Mouse (Mus musculus): ENCODE measurements around the gene Gprin1. TPM values are rescaled to one million over a fixed set of nuclear protein-coding genes. Genes with fewer than 3 reads are reported as not detected.

Gprin1 gene
- polyA plus RNA-seq, 1 experiment from 2014 or later, result 0.27 TPM

DNA sequence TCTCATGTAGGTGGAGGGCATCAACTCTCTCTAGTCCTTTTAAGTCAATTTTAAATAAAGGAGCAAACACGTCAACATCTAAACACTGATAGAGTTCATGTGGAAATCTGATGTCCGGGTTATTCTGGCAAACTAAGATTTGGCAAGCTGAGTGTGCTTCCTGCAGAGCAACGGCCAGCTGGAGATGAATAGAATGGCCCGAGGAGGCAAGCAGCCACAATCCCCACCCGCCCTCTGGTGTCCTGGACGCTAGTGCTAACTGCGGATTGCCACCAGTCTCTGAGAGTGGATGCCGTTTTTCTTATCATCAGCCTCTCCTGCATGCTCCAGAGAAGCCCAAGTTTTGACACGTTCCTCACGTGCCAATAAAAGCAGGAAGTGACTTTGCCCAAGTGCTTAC lies 2.8 kb downstream of the Gprin1 start:
- Histone ChIP-seq H3K9ac (no peak overlapping the region), H3K4me2 (no peak overlapping the region), H3K4me3 (replicated peaks) (no peak overlapping the region), H3K27me3 (peaks cover 54% of the 10 kb centered on the region), H3K27ac (no peak overlapping the region), H3K4me1 (peaks cover 14% of the 10 kb centered on the region), H3K9me3 (replicated peaks) (no peaks in the 10 kb centered on the region), H3K36me3 (no peaks in the 10 kb centered on the region)
- WGBS, result 50% methylated on average over 10 of the region's 10 CpGs
- ATAC-seq (replicated peaks; ENCODE audit: low FRiP score), result no peak

GRCm38 (mm10) chr13:54746110-54746509 lies 3.6 kb downstream of the Gprin1 start:
- 38% methylated on average over 6 of the region's 6 CpGs for WGBS
- ATAC-seq (replicated peaks; ENCODE audit: low FRiP score), result no peak
- H3K27me3 ChIP-seq, result peaks cover 54% of the 10 kb centered on the region

DNA sequence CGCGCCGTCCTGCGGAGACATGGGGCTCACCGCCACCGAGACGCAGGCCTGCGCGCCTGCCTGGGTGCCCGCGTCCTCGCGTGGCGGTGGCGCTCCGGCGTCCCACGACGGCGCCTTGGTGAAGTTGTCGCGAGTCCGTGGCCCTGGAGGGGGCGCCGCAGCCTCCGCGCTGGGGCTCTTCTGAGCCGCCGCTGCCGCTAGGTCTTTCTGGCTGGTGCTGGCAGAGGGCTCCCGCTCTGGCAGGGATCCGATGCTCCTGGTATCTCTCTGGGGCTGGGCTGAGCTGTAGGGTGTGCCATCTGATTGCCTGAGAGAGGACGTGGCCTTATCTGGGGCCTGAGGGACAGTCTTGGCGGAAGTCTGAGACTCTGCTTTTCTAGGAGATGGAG lies 11.5 kb downstream of the Gprin1 start:
- 0 out of 2 replicates have a peak overlapping the region, but pooled peaks have one; percentile 35 for H3K9ac ChIP-seq
- 4% methylated on average over 34 of the region's 34 CpGs for WGBS
- no peaks in the 10 kb centered on the region for H3K9me3 ChIP-seq (replicated peaks)
- peaks cover 13% of the 10 kb centered on the region for H3K4me1 ChIP-seq
- H3K36me3 ChIP-seq, result no peaks in the 10 kb centered on the region
- H3K4me3 ChIP-seq (replicated peaks), result peak overlapping the region; percentile 47
- ATAC-seq (replicated peaks; ENCODE audit: low FRiP score), result peak; percentile 12; the same call in 1 of the 2 replicates
- H3K27me3 ChIP-seq, result peaks cover 59% of the 10 kb centered on the region
- H3K27ac ChIP-seq, result no peak overlapping the region
- H3K4me2 ChIP-seq, result peak overlapping the region; percentile 74

More at GRCm38 (mm10) chr13:54746110-54746509, 3.6 kb downstream of the Gprin1 start:
- no peak overlapping the region for H3K4me2 ChIP-seq
- H3K36me3 ChIP-seq, result no peaks in the 10 kb centered on the region
- H3K9ac ChIP-seq, result no peak overlapping the region
- no peaks in the 10 kb centered on the region for H3K9me3 ChIP-seq (replicated peaks)
- H3K4me1 ChIP-seq, result peaks cover 14% of the 10 kb centered on the region
- no peak overlapping the region for H3K4me3 ChIP-seq (replicated peaks)
- H3K27ac ChIP-seq, result no peak overlapping the region

GRCm38 (mm10) chr13:54737488-54738212 lies 12.0 kb downstream of the Gprin1 start:
- peak overlapping the region; percentile 35; the same call in 1 of the 2 replicates for H3K9ac ChIP-seq

GRCm38 (mm10) chr13:54736931-54737330 lies 12.7 kb downstream of the Gprin1 start:
- H3K4me1 ChIP-seq, result peaks cover 13% of the 10 kb centered on the region
- no peaks in the 10 kb centered on the region for H3K9me3 ChIP-seq (replicated peaks)
- peak overlapping the region; percentile 74 for H3K4me2 ChIP-seq
- no peak overlapping the region for H3K9ac ChIP-seq
- WGBS, result 25% methylated on average over 3 of the region's 3 CpGs
- H3K27ac ChIP-seq, result no peak overlapping the region
- no peak for ATAC-seq (replicated peaks; ENCODE audit: low FRiP score)
- peaks cover 55% of the 10 kb centered on the region for H3K27me3 ChIP-seq
- H3K36me3 ChIP-seq, result no peaks in the 10 kb centered on the region
- H3K4me3 ChIP-seq (replicated peaks), result peak overlapping the region; percentile 47

More at GRCm38 (mm10) chr13:54737488-54738212, 12.0 kb downstream of the Gprin1 start:
- WGBS, result under 1% methylated on average over 87 of the region's 87 CpGs
- Histone ChIP-seq H3K4me3 (replicated peaks) (peak overlapping the region; percentile 47), H3K4me1 (peaks cover 13% of the 10 kb centered on the region), H3K9me3 (replicated peaks) (no peaks in the 10 kb centered on the region), H3K4me2 (peak overlapping the region; percentile 74), H3K36me3 (no peaks in the 10 kb centered on the region), H3K27me3 (peaks cover 59% of the 10 kb centered on the region), H3K27ac (no peak overlapping the region)
- ATAC-seq (replicated peaks; ENCODE audit: low FRiP score), result peak; percentile 77

DNA sequence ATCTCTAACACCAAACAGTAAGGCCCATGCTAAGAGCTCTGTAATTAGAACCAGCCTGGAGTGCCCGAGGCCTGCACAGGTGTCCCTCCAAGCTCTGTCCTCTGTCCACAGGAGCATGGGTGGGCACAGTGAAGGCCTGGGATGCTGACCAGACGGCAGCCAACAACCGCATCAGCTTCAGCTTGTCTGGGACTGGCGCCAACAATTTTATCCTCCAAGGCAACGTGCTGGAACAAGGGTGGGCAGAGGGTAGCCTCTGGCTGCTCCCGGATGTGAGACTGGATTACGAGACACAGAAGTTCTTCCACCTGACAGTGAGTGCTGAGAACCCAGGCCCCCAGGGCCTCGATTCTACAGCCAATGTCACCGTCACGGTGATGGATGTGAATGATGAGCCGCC lies 23.5 kb downstream of the Gprin1 start:
- Histone ChIP-seq H3K4me3 (replicated peaks) (no peak overlapping the region), H3K4me1 (no peaks in the 10 kb centered on the region), H3K9ac (no peak overlapping the region), H3K27me3 (no peaks in the 10 kb centered on the region), H3K9me3 (replicated peaks) (no peaks in the 10 kb centered on the region), H3K27ac (no peak overlapping the region), H3K4me2 (no peak overlapping the region), H3K36me3 (no peaks in the 10 kb centered on the region)
- no peak for ATAC-seq (replicated peaks; ENCODE audit: low FRiP score)
- WGBS, result 65% methylated on average over 11 of the region's 11 CpGs

GRCm38 (mm10) chr13:54723143-54723542 lies 26.5 kb downstream of the Gprin1 start:
- no peaks in the 10 kb centered on the region for H3K27me3 ChIP-seq
- no peak overlapping the region for H3K9ac ChIP-seq
- no peaks in the 10 kb centered on the region for H3K4me1 ChIP-seq
- no peak overlapping the region for H3K4me2 ChIP-seq
- WGBS, result 86% methylated on average over 3 of the region's 3 CpGs
- H3K4me3 ChIP-seq (replicated peaks), result no peak overlapping the region
- ATAC-seq (replicated peaks; ENCODE audit: low FRiP score), result no peak
- no peak overlapping the region for H3K27ac ChIP-seq
- no peaks in the 10 kb centered on the region for H3K9me3 ChIP-seq (replicated peaks)
- no peaks in the 10 kb centered on the region for H3K36me3 ChIP-seq

- no peak overlapping the region for H3K4me2 ChIP-seq
- H3K9ac ChIP-seq, result no peak overlapping the region
- WGBS, result 2% methylated on average over 5 of the region's 5 CpGs
- ATAC-seq (replicated peaks; ENCODE audit: low FRiP score), result 0 out of 2 replicates have a peak, but pooled peaks have one; percentile 36
- no peaks in the 10 kb centered on the region for H3K4me1 ChIP-seq
- H3K4me3 ChIP-seq (replicated peaks), result no peak overlapping the region
- H3K27me3 ChIP-seq, result 0 out of 2 replicates have a peak, but pooled peaks cover 8% of the 10 kb centered on the region
- no peaks in the 10 kb centered on the region for H3K9me3 ChIP-seq (replicated peaks)
- no peaks in the 10 kb centered on the region for H3K36me3 ChIP-seq
- H3K27ac ChIP-seq, result no peak overlapping the region
Observed at GRCm38 (mm10) chr13:54716916-54717315, 32.8 kb downstream of the Gprin1 start.

GRCm38 (mm10) chr13:54714996-54715395 lies 34.7 kb downstream of the Gprin1 start:
- no peak for ATAC-seq (replicated peaks; ENCODE audit: low FRiP score)
- 69% methylated on average over 10 of the region's 10 CpGs for WGBS
- Histone ChIP-seq H3K4me1 (no peaks in the 10 kb centered on the region), H3K4me2 (no peak overlapping the region), H3K36me3 (no peaks in the 10 kb centered on the region), H3K27me3 (0 out of 2 replicates have a peak, but pooled peaks cover 8% of the 10 kb centered on the region), H3K9ac (no peak overlapping the region), H3K4me3 (replicated peaks) (no peak overlapping the region), H3K9me3 (replicated peaks) (no peaks in the 10 kb centered on the region), H3K27ac (no peak overlapping the region)

DNA sequence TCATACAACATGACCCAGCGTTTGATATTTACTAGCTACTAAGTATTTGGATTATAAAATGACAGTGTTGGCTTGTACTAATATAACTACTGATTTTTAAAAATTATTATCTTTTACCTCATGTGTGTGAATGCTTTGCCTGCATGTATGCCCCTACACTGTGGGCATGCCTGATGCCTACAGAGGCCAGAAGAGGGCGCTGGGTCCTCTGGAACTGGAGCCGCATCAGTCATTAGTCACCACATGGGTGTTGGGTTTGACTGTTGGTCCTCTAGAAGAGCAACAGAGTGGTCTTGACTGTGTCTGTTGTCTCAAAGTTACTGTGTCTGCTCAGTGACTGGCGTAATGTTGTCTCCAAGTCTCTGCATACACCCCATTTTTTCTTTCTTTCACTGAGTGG lies 35.3 kb downstream of the Gprin1 start:
- Histone ChIP-seq H3K9ac (no peak overlapping the region), H3K27me3 (0 out of 2 replicates have a peak, but pooled peaks cover 8% of the 10 kb centered on the region), H3K27ac (no peak overlapping the region), H3K9me3 (replicated peaks) (no peaks in the 10 kb centered on the region), H3K4me3 (replicated peaks) (no peak overlapping the region), H3K4me1 (no peaks in the 10 kb centered on the region), H3K4me2 (no peak overlapping the region), H3K36me3 (no peaks in the 10 kb centered on the region)
- no peak for ATAC-seq (replicated peaks; ENCODE audit: low FRiP score)
- WGBS, result 42% methylated on average over 4 of the region's 4 CpGs

DNA sequence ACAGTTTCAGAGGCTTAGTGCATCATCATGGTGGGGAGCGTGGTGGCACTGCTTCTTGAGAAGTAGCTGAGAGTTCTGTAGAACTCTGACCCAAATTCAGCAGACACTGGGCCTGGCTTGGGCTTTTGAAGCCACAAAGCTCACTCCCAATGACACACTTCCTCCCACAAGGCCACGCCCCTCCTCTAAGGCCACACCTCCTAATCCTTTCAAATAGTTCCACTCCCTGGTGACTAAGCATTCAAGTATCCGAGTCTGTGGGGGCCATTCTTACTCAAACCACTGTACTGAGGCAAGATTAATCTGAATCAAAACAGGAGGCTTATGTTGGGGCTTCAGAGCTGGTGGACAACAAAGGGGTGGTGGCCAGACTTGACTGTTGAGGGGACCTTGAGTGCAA lies 38.8 kb downstream of the Gprin1 start:
- H3K27me3 ChIP-seq, result 0 out of 2 replicates have a peak, but pooled peaks cover 6% of the 10 kb centered on the region
- H3K27ac ChIP-seq, result no peak overlapping the region
- H3K9me3 ChIP-seq (replicated peaks), result no peaks in the 10 kb centered on the region
- H3K4me3 ChIP-seq (replicated peaks), result no peak overlapping the region
- H3K4me2 ChIP-seq, result no peak overlapping the region
- no peaks in the 10 kb centered on the region for H3K36me3 ChIP-seq
- H3K4me1 ChIP-seq, result no peaks in the 10 kb centered on the region
- 79% methylated on average over 3 of the region's 3 CpGs for WGBS
- no peak for ATAC-seq (replicated peaks; ENCODE audit: low FRiP score)
- no peak overlapping the region for H3K9ac ChIP-seq

DNA sequence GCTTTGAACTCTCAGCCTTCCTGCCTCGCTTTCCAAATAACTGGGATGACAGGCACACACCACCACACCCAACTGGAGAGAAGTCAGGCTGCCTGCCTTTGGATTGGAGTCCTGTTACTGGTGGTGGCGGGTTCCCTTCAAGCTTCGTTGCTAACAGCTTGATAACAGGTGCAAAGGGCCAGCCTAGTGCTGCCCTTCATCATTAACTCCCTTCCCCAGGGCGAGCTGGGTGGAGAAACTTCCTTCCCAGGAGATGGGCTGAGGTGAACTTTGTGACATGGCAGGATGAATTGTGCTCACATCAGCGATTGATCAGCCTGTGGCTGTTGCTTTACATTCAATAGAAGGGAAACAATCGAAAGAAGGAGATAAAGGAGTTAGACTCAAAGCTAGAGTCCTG lies 44.8 kb downstream of the Gprin1 start:
- H3K9me3 ChIP-seq (replicated peaks), result no peaks in the 10 kb centered on the region
- H3K27ac ChIP-seq, result no peak overlapping the region
- H3K36me3 ChIP-seq, result no peaks in the 10 kb centered on the region
- no peak overlapping the region for H3K4me3 ChIP-seq (replicated peaks)
- no peak overlapping the region for H3K4me2 ChIP-seq
- peaks cover 10% of the 10 kb centered on the region for H3K4me1 ChIP-seq
- H3K27me3 ChIP-seq, result no peaks in the 10 kb centered on the region
- WGBS, result 38% methylated on average over 6 of the region's 6 CpGs
- H3K9ac ChIP-seq, result no peak overlapping the region
- no peak for ATAC-seq (replicated peaks; ENCODE audit: low FRiP score)
